Mouse (Mus musculus) left cerebral cortex, postnatal 10 days (tissue): Measurements from ENCODE around the gene Hkdc1. TPM values are rescaled to one million over a fixed set of nuclear protein-coding genes. Genes with fewer than 3 reads are reported as not detected.
A peak's percentile ranks its signal among the peaks of the same experiment; 100 is the strongest.

Source experiments
- DNase-seq, 2 experiments: peaks; one replicate each; pipeline ENCODE4 v3.0.0; 2021 to 2022; ENCODE audit warnings: low spot score in 2 of 2, mixed read lengths in 1 of 2; ENCODE audit errors: extremely low spot score in 1 of 2
- intact Hi-C: fragments of 180-260 bp; cut with DNase I; formaldehyde crosslinking; loops from one replicate; pipeline ENCODE4 v1.15.1; 2025
- total RNA-seq, 2 experiments: library from RNA; stranded (reverse); gene quantifications; 2 replicates each; pipeline ENCODE4 v1.2.3; 2021

The Hkdc1 gene
- total RNA-seq, 2 experiments from 2014 or later = 5.8 to 5.9 TPM

DNA sequence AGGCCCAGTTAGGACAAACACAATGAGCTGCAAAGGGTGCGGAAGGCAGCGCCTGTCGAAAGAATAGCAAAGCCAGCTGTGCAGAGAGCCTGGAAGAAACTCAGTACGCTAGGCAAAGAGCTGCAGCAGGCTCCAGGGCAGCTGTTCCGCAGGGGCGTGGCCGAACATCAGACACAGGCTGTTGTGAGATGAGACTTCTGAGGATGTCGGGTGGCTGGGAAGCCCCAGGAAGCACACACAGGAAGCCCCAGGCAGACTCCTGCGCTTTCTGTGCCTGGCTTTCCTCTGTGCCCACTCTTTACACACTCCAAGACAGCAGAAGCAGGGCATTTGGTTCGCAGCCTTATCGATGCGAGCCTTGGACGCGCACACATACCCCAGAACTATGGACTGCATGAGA, 17.4 kb downstream of the Hkdc1 start:
- intact Hi-C loops = loop anchor here (5.0 kb wide), 1 partner anchor 63 kb away; no protein-coding TSS in a partner anchor
- DNase-seq = peak; percentile 13 to 79

DNA sequence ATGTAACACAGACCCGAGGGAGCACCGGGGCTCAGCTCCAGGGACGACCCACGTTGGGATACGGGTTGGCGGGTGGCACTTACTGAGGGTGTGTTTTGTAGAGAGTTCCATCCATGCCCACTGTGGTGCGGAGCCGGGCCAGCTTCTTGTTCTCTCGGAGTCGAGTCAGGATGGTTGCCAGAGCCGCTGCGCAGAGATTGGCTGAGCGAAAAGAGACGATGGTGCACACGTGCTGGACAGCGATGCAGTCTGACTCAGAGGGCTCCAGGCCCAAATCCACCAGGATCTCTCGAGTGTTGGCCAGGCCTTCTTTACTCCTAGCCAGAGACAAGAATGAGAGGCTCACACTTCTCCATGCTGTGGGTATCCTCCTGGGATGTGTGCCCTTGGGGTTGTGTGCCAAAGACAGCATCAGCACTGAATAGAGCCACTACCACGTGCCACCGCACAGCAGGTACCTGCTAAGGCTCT, 20.6 kb downstream of the Hkdc1 start:
- intact Hi-C loops = no loop called here
- peak; percentile 4 to 67 for DNase-seq

DNA sequence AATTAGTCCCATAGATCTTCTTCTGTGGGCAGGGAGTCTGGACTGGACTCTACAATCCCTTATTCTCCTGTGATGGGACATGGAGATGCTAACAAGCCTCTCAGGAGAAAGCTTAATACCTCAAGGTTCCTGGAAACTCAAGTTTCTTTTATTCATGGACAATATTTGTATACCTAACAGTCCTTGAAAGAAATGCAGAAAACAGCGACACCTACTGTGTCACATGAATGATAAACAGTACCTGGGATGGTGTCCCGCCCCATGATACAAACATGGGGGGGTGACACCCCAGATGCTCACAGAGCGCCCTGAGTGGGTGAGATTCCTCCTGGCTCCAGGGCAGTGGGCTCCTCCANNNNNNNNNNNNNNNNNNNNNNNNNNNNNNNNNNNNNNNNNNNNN, 39.3 kb downstream of the Hkdc1 start:
- DNase-seq = no peak
- intact Hi-C loops = loop anchor here (10.0 kb wide), 1 partner anchor 198 kb away; no protein-coding TSS in a partner anchor

DNA sequence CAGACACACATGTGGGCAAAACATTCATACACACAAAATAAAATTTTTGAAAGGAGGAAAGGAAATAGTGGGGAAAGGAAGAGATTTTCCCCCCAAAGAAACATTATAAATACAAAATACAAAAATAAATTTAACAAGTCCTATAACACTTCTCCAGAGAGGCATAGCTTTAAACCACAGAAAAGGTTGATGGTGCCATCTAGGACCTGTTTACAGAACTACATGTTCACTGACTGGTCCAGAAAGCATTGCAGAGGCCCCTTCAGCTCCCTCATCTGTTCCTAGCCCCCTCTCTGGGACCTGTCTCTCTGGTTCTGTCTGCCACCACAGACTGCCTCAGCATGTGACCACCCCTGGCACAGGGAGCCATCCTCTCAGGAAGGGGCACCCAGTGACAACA, 41.4 kb downstream of the Hkdc1 start:
- DNase-seq = no peak
- intact Hi-C loops = loop anchor here (10.0 kb wide), 1 partner anchor 196 kb away; no protein-coding TSS in a partner anchor

DNA sequence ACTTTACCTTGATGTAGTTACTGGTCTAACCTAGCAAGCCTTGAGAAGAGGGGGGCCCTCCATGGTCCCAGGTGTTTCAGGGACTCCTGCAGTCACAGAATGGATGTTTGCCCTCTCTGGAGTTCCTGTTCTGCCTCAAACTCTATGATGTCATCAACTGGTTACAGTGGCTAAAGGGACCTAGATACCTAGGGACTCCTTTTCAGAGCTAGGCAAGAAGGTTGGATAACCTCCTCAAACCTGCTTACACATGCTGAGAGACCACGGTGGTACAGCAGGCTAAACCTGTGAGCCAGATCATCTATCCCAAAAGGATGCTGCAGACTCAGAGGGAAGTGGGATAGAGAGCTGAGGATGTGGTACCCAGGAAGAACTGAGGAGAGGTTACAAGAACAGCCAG, 42.5 kb downstream of the Hkdc1 start, which contains the start of gene Hk1:
TSS of gene Hk1 (minus strand) at position 101 of the 400 bp plus-strand sequence.
- no peak for DNase-seq
- intact Hi-C loops = loop anchor here (10.0 kb wide), 1 partner anchor 195 kb away; no protein-coding TSS in a partner anchor

DNA sequence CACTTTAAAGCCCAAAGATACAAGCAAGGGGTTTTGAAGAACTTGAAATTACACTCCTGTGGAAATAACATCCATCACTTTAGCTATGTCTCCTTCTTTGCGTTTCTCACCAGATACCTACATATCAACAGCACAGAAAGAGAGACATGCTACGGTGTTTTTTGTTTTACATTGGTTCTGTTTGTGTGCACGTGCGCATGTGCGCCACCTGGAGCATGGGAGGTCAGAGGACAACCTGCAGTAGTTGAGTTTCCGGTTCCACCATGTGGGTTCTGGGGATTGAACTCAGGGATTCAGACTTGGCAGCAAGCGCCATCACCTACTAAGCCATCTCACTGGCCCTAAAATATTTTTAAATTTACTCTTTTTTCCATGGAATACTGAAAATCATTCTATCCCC, 63.5 kb downstream of the Hkdc1 start:
- intact Hi-C loops = no loop called here
- no peak for DNase-seq

DNA sequence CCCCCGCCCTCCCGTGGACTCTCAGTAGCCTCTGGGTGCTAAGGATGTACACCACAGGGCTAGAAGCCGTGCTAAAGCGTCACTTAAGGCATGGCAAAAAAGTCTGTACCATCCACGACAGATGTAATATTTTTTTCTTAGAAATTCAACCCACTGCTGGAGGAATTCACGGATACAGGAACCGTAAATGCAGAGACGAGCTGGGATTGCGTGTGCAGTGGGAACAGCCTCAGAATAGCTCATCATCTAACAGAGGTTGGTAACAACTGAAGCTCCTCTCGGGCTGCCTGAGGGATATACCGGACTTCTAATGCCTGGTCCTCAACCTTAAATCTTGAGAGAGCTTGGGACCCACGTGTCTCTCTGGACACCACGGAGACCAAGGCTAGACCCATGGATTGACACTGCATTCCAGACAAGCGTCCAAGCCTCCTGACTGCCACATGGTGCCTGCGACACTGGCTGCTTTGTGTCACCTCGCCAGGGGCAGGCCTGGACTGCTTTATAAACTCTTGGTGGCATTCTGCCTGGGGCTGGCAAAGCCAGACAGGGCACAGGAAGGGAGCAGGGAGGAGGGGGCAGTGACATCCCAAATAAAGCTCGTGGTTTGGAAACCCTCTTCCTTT, 66.1 kb downstream of the Hkdc1 start:
- DNase-seq = peak; percentile 54 to 62

DNA sequence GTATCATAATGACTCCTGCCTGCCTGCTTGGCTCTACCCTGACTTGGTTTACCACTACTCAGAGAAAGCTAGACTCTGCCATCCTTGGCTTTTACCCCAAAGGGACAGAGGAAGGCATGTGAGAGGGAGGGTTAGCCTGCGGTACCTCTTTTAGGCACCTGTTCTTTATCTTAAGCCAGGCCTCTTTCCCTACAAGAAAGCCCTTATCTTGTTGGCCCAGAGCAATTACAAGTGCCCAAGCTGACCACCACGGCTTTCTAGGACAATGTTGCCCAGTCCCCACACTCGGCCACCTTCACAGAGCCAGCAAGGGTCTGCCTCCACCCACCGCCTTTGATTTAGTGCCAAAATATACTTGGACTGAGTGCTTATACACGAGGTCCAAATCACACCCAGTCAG, 77.1 kb downstream of the Hkdc1 start:
- DNase-seq = no peak
- intact Hi-C loops = no loop called here

More for the DNA sequence above, 66.1 kb downstream of the Hkdc1 start:
- intact Hi-C loops = no loop called here

DNA sequence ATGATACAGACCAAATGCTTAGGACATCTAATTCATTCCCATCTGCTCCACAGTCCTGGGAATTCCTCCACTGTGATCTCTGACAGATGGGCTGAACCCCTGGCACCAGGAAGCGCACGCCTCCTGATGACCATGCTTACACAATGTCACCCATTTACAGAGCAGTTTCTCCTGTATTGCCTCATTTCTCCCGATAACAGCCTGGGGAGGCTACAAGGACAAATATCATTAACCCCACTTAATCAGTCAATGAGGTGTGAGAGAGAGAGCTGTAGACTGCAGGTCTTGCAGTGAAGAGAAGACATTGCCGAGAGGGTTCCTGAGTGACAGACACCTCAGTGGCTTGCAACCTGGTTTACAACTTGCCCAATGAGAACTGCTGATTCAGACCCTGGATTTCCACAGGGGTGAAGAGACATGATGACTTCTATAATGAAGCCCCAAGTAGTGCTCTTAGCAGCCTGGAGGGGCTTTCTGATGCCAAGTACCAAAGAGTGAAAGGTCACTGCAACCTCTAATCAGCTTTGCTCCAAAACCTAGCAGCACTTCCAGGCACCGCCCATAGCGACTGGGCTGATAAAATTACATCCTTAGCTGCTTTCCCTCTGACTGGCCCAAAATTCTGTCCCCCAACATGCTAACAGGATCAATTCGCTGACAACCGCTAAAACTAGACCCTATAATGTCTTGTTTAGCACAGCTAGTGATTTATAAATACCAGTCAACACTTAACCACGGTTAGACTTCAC, 78.1 kb downstream of the Hkdc1 start:
- no peak for DNase-seq
- intact Hi-C loops = loop anchor here (5.0 kb wide), 1 partner anchor 63 kb away; no protein-coding TSS in a partner anchor

DNA sequence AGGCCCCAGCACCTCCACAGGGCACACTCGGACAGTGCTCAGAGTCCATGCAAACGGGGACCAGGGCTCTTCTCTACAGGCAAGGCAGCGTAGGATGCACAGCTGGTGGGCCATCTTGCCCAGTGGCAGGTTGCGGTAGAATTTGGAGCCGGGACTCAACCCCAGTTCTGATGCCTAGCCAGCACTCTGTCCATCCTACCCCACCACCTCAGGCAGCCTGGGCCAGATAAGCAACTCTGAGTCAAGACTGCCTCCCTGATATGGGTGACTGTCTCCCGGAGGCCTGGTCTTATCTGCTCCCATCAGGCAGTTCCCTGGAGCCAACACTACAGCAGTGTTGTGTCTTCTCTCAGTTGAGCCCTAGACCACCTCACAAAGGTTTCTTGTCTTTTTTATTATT, 79.8 kb downstream of the Hkdc1 start:
- intact Hi-C loops = loop anchor here (5.0 kb wide), 1 partner anchor 65 kb away; no protein-coding TSS in a partner anchor
- DNase-seq = no peak

DNA sequence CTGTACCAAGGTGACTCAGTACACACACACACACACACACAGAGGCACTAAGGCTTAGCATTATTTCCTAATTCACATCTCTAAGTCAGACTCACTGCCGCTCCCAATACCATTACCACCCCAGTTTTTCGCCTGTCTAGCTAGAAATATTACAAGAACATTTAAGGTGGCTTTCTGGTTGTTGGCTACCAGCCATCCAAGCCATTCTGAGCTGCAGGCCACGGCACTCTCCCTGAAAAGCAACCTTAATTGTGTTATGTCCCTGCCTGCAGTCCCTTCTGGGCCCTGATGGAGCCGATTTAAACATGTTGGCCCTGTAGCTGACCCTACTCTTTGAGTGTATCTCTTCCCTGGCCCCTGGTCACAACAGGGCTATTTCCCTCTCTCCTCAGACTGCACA, 80.3 kb downstream of the Hkdc1 start:
- no peak for DNase-seq
- intact Hi-C loops = loop anchor here (5.0 kb wide), 1 partner anchor 65 kb away; no protein-coding TSS in a partner anchor

DNA sequence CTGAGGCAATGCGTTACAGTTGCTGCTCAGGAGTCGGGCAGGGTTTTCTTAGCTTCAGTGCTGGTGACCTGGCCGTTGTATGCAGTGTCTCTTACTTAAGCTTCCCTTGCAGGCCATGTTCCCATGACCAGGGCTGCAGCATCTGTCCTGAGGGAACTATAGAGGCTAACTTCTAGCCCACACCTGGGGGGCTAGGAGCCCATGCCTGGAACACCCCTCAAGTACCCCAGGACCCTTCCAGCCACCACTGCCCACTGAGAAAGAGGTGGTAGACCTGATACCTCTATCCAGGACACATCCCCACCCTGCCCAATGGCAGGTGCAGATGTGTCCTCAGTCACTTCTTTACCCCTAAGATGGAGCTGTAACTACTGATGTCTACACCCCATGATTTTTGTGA, 81.3 kb downstream of the Hkdc1 start:
- intact Hi-C loops = loop anchor here (5.0 kb wide), 1 partner anchor 66 kb away; no protein-coding TSS in a partner anchor
- DNase-seq = no peak

DNA sequence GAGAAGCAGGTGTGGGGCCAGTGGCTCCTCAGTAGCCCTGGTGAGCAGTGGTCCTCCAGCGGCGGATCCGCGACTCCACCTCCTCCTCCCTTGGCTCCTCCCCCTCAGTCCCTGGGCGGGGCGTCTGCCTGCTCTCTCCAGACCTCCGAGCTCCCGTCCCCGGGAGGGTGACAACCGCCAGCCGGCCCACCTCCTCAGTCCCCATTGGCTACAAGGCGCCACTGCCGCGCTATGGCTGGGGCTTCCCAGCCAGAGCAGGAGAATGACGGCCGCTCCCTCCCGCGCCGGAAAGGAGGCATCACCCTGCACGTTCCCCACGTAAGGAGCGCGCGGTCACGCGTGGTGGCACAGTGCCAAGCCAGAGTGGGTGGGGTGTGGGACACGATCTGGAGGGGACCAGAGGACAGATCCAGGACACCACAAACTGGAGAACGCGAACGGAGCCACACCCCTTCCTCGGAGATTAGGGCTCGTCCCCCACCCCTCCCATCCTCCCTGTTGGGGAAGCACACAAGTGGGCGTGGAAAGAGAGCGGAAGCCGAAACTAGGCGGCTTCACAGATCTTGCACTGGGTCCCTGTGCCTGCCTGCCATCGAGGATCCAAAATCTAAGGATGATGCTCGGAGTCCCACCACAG, 82.1 kb downstream of the Hkdc1 start:
- DNase-seq = peak; percentile 96 to 99
- intact Hi-C loops = loop anchor here (5.0 kb wide), 1 partner anchor 67 kb away; no protein-coding TSS in a partner anchor

DNA sequence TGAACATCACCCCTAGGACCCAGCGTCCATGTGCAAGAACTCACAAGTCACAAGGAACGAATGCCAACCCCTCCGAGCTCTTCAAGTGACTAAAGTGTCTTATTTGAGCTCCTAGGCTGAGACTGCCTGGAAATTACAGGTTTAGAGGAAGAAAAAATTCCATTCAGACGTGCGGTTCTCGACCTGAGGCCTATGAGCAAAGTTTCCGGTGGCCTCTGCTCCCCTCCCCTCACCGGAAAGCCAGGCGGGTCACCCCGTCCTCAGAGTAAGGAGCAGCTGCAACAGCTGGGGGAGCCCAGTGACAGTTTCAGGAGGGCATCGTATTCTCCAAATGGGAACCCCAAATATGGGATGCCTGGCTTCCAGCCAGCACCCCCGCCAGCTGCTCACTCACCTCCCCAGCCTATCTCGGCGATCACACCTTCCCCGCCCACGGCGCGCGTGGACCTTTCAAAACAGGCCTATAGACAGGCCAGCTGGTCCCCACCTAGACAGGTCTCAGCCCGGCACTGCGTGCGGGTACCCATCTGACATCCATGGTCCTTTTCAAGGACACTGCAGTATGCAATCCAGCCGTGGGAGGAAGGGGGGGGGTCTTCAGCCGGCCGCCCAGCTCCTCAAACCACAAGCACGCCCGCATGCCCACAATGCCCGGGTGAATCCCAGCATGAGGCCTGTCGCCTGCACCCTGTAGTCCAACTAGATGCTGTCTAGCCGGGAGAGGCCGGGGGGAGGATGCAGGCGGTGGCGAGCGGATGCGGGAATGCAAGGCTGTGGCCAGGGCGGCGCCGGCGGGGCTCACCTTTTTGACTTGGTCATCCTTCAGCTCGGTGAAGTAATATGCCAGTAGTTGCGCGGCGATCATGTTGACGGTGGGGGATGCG, 82.8 kb downstream of the Hkdc1 start:
- intact Hi-C loops = loop anchor here (5.0 kb wide), 1 partner anchor 68 kb away; no protein-coding TSS in a partner anchor

DNA sequence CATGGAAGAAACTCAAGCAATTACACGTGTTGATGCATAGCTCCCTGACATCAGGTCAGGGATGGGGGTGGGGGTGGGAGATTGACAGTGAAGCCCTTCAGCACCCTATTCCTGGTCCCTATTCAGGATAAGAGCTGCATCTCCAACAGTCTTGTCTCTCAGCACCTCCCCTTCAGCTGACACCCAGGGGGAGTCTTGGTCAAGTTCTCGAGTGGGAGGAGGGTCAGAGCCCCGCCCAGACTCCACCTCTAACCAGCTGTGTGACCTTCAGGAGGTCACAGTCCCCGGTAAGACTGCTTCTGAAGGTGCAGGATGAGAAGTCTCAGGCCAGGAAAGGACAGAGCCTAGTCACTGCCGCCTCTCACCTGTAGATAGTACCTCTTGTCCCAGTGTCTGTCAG, 83.7 kb downstream of the Hkdc1 start:
- DNase-seq = no peak
- intact Hi-C loops = no loop called here

More for the DNA sequence above, 82.8 kb downstream of the Hkdc1 start:
- DNase-seq = peak; percentile 50 to 78

DNA sequence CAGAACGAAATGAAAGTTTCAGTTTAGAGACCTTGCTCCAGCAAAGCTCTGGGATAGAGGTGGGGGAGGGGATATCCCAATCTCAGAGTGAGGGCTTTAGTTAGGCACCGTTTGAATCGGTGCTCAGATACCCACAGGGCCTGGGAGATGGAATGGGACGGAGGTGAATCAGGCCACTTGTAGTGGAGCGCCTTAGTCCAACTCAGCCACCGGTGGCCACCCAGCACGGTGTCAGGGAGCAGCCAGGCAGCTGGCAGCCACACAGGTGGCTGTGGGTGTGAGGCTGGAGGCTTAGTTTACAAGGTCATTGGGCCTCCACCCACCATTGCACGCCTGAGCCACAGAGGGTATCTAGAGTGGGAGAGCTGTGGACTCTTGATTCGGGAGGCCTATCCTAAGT, 84.1 kb downstream of the Hkdc1 start:
- DNase-seq = no peak
- intact Hi-C loops = no loop called here

DNA sequence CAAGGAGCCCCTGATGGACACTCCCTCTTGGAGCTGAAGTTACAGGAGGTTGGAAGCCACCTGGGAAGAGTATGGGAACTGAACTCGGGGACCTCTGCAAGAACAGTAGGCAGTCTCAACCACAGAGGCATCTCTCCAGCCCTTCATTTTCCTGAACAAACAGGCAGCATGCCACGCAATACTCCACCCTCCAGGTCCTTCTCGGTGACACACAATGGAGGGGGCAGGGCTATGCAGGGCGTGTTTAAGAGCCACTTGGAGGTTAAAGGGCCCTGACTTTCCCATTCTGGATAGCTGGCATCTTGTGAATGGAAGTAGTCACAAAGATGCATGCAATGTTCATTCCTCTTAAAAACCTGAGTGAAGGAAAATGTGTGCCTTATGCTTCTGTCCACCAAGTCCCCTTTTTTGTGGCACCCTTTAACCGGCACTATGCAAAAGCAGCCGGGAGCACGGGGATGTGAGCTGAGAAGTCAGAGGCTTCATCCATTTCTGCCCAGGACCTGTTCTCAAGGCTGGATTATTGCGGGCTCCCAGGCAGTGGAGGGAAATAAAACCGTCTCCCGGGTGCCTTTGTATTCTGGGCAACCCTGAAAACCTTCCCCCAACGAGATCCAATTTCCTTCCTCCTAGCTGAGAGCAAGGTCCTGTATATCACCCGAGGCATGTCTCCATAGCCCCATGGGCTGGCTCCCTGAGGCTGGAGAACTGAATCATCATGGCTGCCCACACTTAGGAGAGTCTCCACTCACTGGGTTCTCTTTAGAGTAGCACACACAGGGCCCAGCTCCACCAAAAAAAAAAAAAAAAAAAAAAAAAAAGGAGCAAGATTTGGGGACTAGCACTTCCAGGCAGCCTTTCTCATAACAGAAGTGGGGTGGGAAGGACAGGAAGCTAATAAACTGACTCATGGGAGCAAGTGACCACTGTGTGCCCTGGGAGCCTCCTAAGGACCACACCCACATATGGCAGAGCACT, 85.4 kb downstream of the Hkdc1 start:
- intact Hi-C loops = no loop called here
- no peak for DNase-seq
